Mouse (Mus musculus) left cerebral cortex, postnatal 25 days (tissue): ENCODE data around the gene Fmod. TPM values are rescaled to one million over a fixed set of nuclear protein-coding genes. Genes with fewer than 3 reads are reported as not detected.

Experiments used
- DNase-seq, 2 experiments: peaks; one replicate each; pipeline ENCODE4 v3.0.0; 2022; ENCODE audit warnings: low spot score in 2 of 2, mixed read lengths in 1 of 2
- intact Hi-C: fragments of 180-260 bp; cut with DNase I; formaldehyde crosslinking; loops from one replicate; pipeline ENCODE4 v1.15.1; 2025
- total RNA-seq, 2 experiments: library from RNA; stranded (reverse); gene quantifications; 2 replicates each; pipeline ENCODE4 v1.2.3; 2021

Fmod gene
- total RNA-seq, 2 experiments from 2014 or later = 17.0 to 22.0 TPM

DNA sequence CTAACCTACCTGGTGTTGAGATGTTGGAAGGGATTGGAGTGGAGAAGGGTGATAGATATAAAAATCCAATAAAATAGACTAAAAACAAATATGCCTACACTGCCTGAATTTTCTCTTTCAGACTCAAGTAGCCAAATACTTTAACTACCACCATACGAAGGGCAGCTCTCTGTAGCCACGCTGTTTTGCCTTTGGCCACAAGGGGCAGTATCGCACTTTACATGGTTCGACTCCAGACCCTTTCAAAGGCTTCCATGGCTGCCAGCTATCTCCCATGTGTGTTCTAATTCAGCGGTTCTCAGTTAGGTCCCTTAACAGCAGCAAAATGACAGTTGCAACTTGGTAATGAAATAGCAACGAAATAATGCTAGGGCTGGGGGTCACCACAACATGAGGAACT is 16.2 kb downstream of the Fmod start:
- intact Hi-C loops = loop anchor here (1.0 to 10.0 kb wide), 2 partner anchors 53 to 362 kb away; partner anchors contain the start of gene Adipor1
- DNase-seq = peak; percentile 89 to 91

DNA sequence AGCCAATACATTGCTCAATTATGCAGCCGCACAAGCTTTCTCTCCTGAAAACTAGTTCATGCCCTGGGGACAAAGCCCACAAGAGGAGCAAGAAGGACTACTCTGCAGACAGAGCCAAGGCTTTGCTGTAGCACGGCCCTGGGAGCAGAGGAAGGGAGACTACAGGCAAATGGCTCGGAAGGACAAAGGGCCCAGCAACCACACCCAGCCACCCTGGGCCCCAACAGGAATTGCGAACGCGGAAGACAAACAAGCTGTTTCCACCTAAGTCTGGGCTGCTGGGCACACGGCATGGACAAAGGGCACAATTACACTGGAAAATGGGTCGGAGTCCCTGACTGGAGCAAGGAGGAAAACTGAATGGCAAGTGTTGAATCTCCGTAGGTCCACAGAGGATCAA is 18.0 kb downstream of the Fmod start:
- intact Hi-C loops = loop anchor here (10.0 kb wide), 1 partner anchor 360 kb away; the partner anchor contains the start of gene Adipor1
- DNase-seq = no peak

DNA sequence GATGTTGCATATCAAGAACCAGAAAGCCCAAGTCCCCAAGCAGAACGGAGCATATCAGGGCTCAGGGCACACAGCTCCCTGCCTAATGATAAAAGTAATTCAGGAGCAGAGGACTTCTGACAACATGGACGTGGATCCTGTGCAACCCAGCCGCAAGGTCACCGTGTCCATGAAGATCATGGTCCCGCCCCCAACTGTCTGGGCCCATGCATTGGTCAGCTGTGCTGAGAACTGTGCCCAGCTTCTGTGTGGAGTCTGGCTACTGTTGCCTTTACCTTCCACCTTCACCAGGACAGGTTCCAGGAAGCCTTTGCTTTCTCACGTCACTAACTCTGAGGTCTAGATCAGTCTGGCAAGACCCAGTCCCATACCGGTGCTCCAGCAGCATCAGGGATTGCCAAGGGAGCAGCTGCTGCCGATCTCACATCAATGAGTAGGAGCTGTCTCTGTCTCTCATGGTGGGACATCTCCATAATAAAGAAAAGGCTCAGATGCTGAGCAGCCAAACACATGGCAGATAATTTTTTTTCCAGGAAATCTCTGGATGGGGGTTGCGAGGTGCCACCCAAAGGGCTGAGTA is 18.7 kb downstream of the Fmod start:
- intact Hi-C loops = loop anchor here (10.0 kb wide), 1 partner anchor 359 kb away; the partner anchor contains the start of gene Adipor1

DNA sequence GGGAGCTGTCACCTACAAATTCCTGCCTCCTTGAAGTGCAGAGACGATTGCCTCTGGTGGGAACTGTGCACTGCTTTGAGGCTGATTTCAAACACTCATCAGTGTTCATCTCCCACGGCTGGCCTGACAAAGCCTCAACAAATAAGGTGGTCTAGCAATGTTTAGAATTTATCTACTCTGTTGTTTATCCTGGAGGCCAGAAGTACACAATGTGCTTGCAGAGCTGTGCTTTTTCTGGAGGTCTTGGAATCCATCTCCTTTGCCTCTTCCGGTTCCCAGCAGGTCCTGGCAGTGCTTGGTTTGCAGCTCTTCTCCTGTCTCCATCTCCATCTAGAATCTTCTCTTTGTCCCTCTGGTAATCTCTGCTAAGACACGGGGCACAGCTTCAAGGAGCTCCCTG is 19.2 kb downstream of the Fmod start:
- intact Hi-C loops = loop anchor here (10.0 kb wide), 1 partner anchor 359 kb away; the partner anchor contains the start of gene Adipor1
- DNase-seq = no peak

More for the DNA sequence above, 18.7 kb downstream of the Fmod start:
- no peak for DNase-seq

DNA sequence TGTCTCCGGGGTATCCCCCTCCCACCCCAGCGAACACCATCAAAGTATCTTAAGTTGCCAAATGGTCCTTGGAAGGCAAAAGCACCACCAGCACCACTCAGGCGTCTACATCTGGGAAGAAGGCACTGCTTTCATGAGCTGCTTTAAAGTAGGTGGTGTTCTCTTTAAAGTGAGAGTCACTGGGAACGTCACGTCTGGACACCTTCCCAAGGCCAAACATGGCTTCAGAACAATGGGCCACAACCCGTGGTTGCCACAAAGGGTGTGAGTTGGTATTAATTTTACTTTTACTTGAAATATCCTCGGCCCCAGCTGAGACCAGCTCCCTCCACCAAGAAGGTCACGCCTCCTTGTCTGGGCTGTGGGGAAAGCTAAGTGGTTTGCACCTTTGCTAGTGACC is 20.7 kb downstream of the Fmod start:
- intact Hi-C loops = loop anchor here (10.0 kb wide), 1 partner anchor 357 kb away; the partner anchor contains the start of gene Adipor1
- DNase-seq = no peak

DNA sequence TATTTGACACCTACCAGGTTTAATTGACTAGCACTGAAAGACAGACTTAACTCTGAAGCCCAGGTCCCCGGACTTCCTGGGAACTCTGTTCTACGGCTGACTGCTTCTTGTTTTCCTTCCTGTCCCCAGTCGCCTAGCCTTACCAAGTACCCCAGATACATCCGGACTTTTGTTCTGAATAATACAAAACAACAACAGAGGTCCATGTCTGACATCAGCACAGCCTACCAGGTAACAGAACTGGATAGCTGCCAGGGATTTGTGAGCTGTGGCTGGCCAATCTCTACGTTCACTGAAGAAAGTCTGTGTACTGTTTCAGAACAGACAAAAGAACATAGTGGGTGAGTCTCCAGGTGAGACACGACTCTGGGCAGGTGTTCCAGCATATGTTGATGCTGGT is 21.8 kb downstream of the Fmod start:
- intact Hi-C loops = loop anchor here (10.0 kb wide), 1 partner anchor 356 kb away; the partner anchor contains the start of gene Adipor1
- no peak for DNase-seq

DNA sequence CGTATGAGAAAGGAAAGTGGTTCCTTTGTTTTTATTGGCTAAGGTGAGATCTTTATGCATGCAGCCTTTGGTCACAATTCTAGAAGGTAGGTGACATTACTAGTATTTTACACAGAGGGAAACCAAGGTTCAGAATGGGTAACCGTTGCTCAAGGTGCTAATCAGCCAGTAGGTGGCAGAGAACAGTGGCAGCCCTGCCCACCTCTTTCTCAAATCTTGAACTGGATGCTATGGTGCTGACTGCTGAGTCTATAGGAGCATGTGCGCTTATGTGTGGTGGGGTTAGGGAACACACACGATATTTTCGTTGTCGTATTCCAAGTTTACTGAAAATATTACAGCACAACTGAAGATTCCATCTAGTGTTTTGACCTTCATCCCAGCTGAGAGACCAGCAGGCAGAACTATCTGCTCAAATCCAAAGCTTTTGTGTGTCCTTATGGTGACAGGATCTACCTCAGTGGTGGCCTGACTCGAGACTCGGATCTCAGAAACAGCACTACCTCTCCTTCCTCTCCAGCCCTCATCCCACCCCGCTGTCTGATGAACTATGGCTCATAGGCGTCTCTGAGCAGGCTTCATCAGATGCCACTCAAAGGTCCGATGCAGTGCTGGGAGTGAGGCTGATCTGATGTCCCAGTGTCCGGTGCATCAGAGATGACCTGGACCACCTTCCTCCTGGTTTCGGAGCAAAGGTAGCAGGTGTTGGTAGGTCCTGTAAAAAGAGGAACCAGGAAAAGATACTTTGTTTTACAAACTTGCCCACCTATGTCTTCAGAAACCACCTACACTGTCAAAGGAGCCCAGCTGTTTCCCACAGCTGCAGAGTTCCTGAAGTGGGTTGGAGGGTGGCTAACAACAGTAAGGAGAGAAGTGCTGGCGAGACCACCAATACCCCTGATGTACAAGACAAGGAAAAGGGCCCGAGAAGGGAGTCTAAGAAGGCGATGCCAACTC is 23.0 kb downstream of the Fmod start:
- DNase-seq = peak in 1 of 2 experiments; percentile 40
- intact Hi-C loops = loop anchor here (5.0 to 10.0 kb wide), 2 partner anchors 272 to 355 kb away; partner anchors contain the start of genes Adipor1 and Ppfia4

DNA sequence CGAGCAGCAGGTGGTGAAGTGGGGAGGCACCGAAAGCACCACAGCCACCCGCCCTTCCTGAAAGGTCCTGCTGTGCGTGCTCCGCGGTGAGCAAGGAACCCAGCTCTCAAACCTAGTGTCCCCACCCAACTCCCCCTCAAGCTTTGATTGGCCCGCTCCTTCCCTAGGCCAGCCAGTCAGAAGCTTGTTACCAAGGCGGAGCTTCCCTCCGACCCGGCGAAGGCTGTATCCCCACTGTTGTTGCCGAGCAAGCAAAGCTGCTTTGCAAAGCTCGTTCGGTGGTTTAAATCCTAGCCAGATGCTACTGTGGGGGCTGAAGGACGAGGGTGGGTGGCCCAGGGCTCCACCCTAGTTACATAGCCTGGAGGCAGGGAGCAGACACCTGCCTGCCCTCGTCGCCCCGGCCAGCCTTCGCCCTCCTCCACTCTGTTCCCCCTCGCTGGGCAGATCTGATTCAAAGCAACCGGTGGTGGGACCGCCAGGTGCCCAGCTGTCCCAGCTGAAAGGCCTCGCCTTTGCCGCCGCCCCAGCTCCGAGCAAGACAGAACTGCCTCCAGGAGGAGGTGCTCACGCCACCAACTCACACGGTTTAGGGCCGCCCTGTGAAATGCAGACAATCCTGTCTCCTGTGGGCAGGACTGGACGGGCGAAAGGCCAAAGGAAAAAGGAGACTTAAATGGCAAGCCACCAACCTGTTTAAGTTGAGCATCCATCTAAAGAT is 24.0 kb downstream of the Fmod start:
- peak; percentile 88 to 96 for DNase-seq
- intact Hi-C loops = loop anchor here (5.0 kb wide), 1 partner anchor 271 kb away; the partner anchor contains the start of gene Ppfia4

DNA sequence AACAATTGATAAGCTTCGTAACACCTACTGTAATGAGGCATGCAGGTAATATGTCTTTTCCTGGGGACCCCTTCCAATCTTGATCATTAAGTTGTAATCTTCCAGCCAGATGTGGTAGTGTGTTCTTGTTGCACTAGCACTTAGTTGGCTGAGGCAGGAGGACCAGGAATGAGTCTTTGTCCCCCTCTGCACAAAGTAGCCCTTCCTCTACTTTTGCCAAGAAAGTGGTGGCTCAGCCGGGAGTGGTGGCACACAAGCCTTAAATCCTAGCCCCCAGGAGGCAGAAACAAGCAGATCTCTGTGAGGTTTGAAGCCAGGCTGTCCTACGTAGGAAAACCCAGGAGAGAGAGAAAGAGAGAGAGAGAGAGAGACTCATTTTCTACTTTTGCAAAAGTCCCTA is 24.9 kb downstream of the Fmod start:
- DNase-seq = no peak
- intact Hi-C loops = loop anchor here (2.0 to 5.0 kb wide), 2 partner anchors 17 to 270 kb away; partner anchors contain the start of genes Btg2 and Ppfia4

DNA sequence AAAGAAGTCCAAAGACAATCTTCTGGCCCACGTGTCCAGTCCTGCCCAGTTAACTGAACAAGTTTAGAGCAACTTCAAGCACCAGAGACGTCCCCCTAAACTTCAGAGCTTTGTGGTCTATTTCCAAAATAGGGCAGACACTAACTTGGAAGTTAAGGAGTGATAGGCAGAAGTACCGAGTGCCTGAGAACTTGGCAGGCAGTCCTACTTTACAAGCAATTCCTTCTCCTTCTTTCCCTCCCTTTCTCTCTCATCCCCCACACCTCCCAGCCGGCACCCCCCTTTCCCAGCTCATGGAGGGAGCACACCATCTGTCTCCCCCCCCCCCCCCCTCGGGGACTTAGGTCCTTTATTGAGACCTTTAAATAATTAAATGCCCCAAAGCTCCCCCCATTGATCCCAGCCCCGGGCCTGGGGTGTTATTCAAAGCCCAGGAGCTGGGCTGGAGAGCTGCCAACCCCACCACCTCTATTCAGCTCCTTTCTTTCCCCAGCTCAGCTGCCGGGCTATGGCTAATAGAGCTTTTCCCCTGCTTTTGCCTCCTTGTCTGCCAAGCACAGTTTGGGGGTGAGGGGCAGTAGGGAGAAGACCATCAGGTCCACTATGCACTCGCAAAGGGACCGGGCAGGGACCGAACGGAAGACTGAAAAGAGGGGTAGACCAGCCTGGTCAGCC is 25.5 kb downstream of the Fmod start:
- intact Hi-C loops = loop anchor here (2.0 to 5.0 kb wide), 2 partner anchors 16 to 270 kb away; partner anchors contain the start of genes Btg2 and Ppfia4
- DNase-seq = peak in 1 of 2 experiments; percentile 56

DNA sequence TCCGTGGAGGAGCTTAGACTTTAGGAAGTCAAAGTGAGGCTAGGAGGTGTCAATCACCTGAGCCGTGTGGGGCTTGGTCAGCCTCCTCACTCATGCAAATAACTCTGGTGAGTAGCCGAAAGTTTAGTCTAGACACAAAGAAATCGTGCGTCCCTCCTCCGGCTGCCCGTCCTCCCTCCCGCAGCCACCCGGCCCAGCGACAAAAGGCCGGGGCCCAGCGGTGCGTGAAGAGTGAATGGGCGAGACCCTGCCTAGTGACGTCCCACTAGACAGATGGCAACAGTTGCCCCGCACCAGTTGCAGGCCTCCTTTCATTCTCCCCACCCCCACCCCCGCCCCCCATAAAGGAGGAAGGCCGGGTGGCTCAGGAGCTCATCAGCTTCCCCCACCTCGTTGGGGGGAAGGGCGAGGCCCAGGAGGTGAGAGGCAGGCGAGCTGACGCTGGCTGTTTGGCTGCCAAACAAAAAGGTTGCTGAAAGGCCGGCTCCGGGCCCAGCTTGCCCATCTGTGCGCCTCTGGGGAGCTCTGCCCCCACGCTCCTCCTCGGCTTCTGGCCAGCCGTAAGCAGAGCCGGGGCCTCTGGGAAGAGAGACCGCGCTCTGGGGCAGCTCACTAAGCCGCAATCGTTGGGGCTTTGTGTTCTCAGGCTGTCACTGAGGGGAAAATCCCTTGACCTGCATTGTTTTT is 26.2 kb downstream of the Fmod start:
- intact Hi-C loops = loop anchor here (2.0 to 5.0 kb wide), 2 partner anchors 16 to 269 kb away; partner anchors contain the start of genes Btg2 and Ppfia4
- peak in 1 of 2 experiments; percentile 43 for DNase-seq

DNA sequence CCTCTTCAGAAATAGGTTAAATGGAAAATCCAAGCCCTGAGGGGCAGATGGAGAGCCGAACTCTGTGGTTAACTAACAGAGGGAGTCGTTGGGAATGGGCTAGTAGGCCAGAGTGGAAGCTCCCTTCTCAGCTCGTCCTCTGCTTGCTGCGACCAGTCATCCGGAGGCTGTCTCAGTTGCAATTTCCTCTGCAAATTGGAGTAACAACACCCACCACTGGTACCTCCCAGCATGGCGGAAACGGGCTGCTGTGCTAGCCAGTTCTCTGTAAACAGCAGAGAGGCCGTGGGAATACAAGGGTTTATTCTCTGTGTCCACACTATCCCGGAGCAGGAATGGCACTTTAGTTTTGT is 26.7 kb downstream of the Fmod start:
- intact Hi-C loops = loop anchor here (2.0 to 5.0 kb wide), 2 partner anchors 15 to 269 kb away; partner anchors contain the start of genes Btg2 and Ppfia4
- peak in 1 of 2 experiments; percentile 53 for DNase-seq

DNA sequence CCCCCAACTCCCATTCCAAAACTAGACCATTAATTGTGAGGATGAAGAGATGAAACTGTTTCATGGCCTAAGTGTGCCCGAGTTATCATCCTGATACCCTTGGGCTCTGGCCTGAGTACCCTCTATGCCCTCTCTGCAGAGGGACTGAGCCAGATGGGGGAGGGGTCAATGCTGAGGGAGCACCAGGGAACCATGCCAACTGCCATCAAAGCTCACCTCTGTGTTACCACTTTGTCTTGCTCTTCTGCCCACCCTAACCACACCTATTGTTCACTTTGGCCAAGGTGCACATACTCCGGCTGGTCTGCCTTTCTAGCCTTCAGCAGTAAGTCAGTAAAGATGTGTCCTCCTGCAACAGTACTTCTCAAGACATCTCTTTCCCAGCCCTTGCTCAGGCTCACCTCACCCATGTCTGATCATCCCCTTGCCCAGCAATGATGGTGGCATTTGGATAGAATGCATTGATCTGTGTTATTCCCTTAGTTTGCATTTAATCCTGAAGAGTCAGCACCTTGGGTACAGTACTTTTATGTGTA is 27.3 kb downstream of the Fmod start:
- no peak for DNase-seq
- intact Hi-C loops = loop anchor here (5.0 kb wide), 1 partner anchor 268 kb away; the partner anchor contains the start of gene Ppfia4

DNA sequence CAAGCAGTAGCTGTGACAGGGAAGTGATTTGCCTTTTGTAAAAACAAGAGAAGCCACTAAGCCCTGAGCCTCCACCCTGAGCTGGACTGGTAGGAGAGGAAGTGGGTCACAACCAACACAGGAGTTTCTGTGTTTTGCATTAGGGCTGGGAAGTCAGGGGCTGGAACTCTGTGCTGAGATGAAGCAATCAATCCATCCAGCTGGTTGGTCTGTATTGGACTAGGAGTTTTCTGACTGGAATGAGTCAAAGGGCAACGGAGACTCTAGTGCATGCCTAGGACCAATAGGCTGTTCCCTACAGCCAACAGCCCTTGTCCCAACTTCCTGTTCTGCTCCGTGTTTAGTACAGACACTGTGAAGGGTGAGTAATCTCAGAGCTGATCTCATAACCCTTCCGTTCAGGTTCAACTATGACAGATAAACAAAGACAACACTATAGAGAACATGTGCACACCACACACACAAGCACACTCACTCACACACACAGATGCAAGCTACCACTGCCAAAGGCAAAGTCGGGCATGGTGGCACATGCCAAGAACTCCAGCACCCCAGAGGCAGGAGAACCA is 28.3 kb downstream of the Fmod start:
- no peak for DNase-seq
- intact Hi-C loops = no loop called here

DNA sequence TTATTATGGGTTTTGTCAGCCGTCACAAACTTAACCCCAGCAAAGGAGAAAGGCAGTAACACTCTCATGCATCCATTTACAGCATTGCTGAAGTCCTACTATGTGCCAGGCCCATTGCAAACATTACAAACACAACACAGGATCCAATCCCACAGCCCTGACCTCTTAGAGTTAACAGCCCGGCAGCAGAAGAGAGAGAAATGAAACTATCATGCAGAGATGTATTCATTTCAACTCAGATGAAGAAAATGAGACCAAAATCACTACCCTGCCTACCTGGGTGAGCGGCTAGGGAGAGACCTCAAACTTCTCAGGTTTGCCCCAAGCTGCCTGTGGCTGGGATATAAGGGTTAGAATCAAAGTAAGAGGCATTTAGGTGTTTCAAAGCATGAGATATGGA is 29.5 kb downstream of the Fmod start:
- no peak for DNase-seq
- intact Hi-C loops = no loop called here

DNA sequence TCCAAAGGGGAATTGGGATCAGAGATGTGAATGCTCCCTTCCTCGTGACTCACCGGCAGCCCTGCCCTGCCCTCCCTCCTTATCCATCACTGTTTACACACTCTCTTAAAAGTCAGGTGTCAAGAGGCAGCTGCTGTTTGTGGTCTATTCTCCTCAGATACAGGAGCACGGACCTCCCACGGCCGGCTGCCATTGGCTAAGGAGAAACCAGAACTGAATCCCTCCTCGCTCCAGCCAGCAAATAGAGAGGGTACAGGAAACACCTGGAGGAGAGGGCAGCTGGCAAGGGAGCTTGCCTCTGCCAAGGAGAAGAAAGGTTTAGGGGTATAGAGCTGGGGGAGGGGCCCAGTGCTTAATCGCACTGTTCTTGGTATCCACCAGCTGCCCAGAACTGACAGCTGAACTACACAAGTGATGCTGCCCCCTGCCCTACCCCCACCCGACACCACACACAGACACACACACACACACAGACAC is 30.1 kb downstream of the Fmod start:
- no peak for DNase-seq
- intact Hi-C loops = no loop called here

DNA sequence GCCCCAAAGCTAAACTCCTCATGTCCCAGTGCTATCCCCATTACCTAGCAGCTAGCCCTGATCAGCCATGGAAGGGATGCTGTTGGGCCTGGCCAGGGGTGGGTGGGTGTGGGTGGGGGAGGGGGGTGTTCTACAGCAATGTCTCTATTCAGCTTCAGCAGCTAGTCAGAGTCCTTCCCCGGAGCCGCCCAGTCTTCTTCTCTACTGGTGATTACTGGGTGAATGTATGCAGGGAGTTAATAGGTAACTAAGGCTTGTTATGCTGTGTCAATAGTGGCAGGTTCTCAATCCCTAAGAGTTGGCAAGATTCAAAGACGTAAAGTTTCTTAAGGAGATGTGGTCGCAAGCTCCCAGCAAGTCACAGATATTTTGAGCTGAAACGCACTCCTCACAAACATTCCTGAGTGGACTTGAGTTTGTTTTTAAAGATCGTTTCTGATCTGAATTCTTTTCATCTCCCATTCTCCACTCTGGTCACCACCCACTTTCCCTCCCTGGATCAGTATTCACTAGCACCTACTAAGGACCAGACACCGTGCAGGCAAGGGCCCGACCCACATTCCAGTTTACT is 33.1 kb downstream of the Fmod start:
- intact Hi-C loops = no loop called here
- no peak for DNase-seq
